Mouse (Mus musculus) embryonic fibroblast, embryonic 13.5 days (primary cell): Measurements from ENCODE around the gene Eps15l1.

Source experiments
- CTCF ChIP-seq: IDR thresholded peaks from 2 replicates; pipeline ENCODE4 v1.5.1; 2011; ENCODE audit warnings: mild to moderate bottlenecking, control low read depth, low read length, moderate library complexity, borderline replicate concordance; ENCODE audit not compliant: insufficient read depth
- POLR2A ChIP-seq: IDR thresholded peaks from 2 replicates; pipeline ENCODE4 v1.6.1; 2011; ENCODE audit warnings: low read depth, mild to moderate bottlenecking, control low read depth, low read length, moderate library complexity

- no peak for TF ChIP-seq CTCF
- no peak for TF ChIP-seq POLR2A
Observed at GRCm38 (mm10) chr8:72354272-72354671, 67.0 kb downstream of the Eps15l1 start.
